Mouse (Mus musculus): ENCODE data around the gene Golph3. TPM values are rescaled to one million over a fixed set of nuclear protein-coding genes. Genes with fewer than 3 reads are reported as not detected.
A peak's percentile ranks its signal among the peaks of the same experiment; 100 is the strongest.

Golph3 gene
- 114 and 118 TPM in 2 replicates for polyA plus RNA-seq (2011; ENCODE audit: insufficient read length, low read depth, missing spikeins)

DNA sequence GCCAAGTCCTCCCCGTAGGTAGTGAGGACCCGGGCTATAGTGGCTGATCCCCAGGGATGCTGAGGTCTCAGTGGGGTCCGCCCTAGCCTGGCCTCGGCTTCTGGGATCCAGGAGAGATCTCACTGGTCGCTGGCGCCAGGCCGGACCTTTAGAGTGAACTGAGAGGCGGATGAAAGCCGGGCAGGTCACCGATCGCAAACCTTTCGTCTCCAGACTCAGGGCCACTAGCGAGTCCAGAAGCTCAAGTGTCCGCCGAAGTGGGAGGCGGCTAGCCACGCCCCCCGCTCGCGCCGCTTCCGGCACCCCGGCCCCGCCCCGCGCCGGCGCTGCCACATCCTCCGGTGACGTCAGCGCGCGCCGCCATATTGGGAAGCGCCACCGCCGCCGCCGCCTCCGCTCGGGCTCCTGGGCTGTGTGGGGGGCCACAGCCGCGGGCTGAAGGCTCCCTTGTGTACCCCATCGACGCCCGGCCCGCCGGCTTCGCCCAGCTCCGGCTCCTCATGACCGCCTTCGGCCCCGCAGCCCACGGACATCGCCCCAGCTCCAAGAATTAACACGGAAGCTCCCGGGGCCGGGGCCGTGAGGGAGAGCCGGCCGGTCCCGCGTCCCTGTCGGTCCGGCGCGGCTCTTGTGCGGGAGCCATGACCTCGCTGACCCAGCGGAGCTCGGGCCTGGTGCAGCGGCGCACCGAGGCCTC lies at the start of gene Golph3:
Gene Golph3 (plus strand): TSS at position 360 of the 697 bp plus-strand sequence.
- peak within 1 kb of the TSS; percentile 71 for H3K27ac ChIP-seq (ENCODE audit: insufficient read depth, low read length)
- H3K4me1 ChIP-seq (ENCODE audit: control insufficient read depth, insufficient read depth, low read length) = peaks cover 5% of the 10 kb centered on the region; the same call in 1 of the 2 replicates
- peak within 1 kb of the TSS; percentile 100 for H3K4me3 ChIP-seq (ENCODE audit: insufficient read depth, low read length)
- TF ChIP-seq CTCF (IDR thresholded peaks at IDR 0.05; ENCODE audit: borderline replicate concordance, insufficient read depth, low read length) (no peak), POLR2A (IDR thresholded peaks at IDR 0.05; ENCODE audit: low read depth, low read length) (peak; percentile 94)

DNA sequence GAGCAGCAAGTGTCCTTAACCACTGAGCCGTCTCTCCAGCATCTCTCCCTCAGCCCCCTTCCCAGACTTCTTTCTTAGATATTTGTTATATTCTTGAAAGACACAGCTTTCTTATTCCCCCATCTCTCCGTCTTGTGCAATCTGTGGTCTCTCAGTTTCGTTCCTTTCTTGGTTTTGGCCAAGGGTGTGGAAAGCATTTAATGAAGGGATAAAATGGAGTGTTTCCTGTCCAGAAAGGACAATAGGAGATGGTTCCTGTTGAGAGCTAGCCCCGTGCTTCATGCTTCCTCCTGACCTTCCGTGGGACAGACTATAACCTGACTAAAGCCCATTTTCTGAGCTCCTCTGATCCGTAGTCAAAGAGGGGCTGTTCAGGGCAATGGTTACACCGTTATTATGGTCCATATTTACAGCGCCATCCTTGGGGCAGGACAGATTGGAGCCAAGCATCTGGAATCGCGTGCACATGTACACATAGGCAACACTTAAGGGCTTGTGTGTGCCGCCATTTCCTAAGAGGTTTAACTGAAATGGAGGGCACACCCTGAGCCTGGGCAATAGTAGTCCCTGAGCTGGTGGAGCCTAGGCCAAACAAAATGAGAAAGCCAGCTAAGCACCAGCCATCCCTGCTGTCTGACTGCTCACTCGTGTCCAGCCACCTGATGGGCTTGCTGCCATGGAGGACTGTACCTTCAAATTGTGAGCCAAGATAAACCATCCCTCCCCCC lies 47.8 kb upstream of the Golph3 start:
- H3K4me1 ChIP-seq (ENCODE audit: control insufficient read depth, insufficient read depth, low read length) = no peaks in the 10 kb centered on the region
- no peak for TF ChIP-seq CTCF (IDR thresholded peaks at IDR 0.05; ENCODE audit: borderline replicate concordance, insufficient read depth, low read length)
- no peak for TF ChIP-seq POLR2A (IDR thresholded peaks at IDR 0.05; ENCODE audit: low read depth, low read length)
- no peak overlapping the region for H3K4me3 ChIP-seq (ENCODE audit: insufficient read depth, low read length)
- H3K27ac ChIP-seq (ENCODE audit: insufficient read depth, low read length) = no peak overlapping the region

DNA sequence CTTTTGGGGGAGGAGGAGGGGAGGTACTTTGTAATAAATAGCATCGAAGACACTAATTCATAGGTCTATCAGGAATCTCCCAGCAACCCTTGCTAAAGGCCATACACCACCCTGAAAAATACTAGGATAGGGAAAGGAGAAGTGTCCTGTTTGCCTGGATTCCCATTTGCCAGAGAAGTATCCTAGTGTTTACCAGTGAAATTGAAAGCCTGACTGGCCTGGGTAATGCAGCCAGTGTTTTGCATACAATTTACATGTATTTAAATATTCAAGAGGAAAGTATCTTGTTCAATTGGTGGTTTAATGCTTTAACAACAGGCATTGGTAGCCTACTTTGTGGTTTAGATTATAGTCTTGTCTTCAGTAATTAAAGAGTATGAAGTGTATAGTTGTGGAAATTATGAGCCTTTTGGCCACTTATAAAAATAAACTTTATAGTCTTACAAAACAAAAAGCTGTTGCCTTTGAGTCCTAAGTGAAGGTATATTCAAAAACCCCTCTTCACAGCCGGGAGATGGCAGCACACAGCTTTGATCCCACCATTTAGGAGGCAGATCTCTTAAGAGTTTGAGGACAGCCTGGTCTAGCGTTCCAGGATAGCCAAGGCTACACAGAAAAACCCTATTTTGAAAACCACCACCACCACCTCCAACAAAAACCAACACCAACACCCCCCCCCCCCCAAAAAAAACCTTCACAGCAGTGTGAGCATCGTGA lies 47.0 kb upstream of the Golph3 start:
- Histone ChIP-seq H3K27ac (ENCODE audit: insufficient read depth, low read length) (no peak overlapping the region), H3K4me3 (ENCODE audit: insufficient read depth, low read length) (no peak overlapping the region), H3K4me1 (ENCODE audit: control insufficient read depth, insufficient read depth, low read length) (no peaks in the 10 kb centered on the region)
- TF ChIP-seq POLR2A (IDR thresholded peaks at IDR 0.05; ENCODE audit: low read depth, low read length) (no peak), CTCF (IDR thresholded peaks at IDR 0.05; ENCODE audit: borderline replicate concordance, insufficient read depth, low read length) (no peak)

DNA sequence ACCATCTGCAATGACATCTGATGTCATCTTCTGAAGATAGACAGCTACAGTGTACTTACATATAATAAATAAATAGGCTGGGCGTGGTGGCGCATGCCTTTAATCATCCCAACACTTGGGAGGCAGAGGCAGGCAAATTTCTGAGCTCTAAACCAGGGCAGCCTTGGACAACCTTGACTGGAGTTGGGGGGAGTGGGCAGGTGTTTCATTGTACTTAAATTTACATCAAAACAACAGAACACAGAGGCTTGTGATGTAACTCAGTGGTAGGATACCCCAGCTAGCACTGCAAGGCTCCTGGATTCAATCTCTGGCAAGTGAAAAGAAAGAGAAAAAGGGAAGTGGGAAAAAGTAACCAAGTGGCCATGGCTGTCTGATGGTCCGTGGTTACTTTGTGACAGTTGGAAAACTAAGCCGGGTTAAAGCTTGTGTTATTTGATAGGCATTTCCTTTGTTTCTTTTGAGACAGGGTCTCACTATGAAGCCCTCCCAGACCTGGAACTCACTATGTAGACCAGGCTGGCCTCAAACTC lies 46.1 kb upstream of the Golph3 start:
- TF ChIP-seq CTCF (IDR thresholded peaks at IDR 0.05; ENCODE audit: borderline replicate concordance, insufficient read depth, low read length) (no peak), POLR2A (IDR thresholded peaks at IDR 0.05; ENCODE audit: low read depth, low read length) (no peak)
- Histone ChIP-seq H3K4me3 (ENCODE audit: insufficient read depth, low read length) (no peak overlapping the region), H3K27ac (ENCODE audit: insufficient read depth, low read length) (no peak overlapping the region), H3K4me1 (ENCODE audit: control insufficient read depth, insufficient read depth, low read length) (no peaks in the 10 kb centered on the region)

DNA sequence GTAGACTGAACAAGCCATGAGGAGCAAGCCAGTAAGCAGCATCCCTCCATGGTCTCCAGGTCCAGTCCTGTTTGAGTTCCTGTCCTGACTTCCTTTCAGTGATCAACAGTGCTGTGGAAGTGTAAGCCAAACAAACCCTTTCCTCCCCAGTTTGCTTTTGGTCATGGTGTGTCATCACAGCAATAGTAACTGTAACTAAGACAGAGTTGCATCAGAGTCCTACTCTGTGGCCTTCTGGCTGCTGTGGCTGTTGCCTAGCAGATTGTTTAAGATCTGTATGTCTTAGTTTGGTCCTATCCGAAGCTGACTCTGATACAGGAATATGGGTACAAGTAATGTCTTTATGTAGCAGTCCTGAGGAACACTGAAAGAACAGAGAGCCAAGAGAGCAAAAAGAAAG lies 41.4 kb upstream of the Golph3 start:
- TF ChIP-seq POLR2A (IDR thresholded peaks at IDR 0.05; ENCODE audit: low read depth, low read length) (no peak), CTCF (IDR thresholded peaks at IDR 0.05; ENCODE audit: borderline replicate concordance, insufficient read depth, low read length) (no peak)
- no peaks in the 10 kb centered on the region for H3K4me1 ChIP-seq (ENCODE audit: control insufficient read depth, insufficient read depth, low read length)
- H3K27ac ChIP-seq (ENCODE audit: insufficient read depth, low read length) = no peak overlapping the region

DNA sequence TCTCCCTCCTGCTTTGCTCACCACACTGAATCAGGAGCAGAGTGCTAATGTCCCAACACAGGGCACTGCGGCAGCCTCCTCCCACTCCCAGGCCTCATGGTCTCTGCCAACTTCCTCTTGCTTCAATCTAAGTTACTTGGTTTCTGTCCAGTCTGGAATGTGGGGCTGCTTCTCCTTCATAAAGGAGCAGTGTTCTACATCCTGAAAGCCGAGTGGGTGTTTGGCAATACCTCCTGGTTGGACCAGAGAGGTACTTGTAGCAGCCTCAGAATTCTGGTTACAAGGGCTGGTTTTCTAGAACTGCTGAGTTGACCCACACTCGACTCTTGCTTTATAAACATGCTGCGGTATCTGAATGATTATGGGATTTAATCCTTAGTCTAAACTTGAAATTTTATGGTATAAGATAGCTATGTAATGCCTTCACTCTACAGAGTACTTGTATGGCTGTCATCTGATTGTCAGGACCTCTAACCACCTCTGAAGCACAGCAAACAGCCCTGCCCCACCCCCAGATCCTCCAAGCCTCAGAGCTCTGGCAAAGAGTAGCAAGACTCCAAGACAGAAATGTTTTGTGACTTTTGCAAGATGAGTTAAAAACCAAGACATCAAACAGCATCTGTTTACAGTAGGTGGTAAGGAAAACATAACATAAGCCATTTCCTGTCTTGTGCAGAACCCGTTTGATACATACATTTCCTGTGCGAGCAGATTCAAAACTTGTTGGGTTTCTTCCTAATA lies 36.3 kb upstream of the Golph3 start:
- H3K4me3 ChIP-seq (ENCODE audit: insufficient read depth, low read length) = no peak overlapping the region
- H3K27ac ChIP-seq (ENCODE audit: insufficient read depth, low read length) = no peak overlapping the region
- TF ChIP-seq CTCF (IDR thresholded peaks at IDR 0.05; ENCODE audit: borderline replicate concordance, insufficient read depth, low read length) (no peak), POLR2A (IDR thresholded peaks at IDR 0.05; ENCODE audit: low read depth, low read length) (no peak)
- no peaks in the 10 kb centered on the region for H3K4me1 ChIP-seq (ENCODE audit: control insufficient read depth, insufficient read depth, low read length)

More for the DNA sequence above, 41.4 kb upstream of the Golph3 start:
- H3K4me3 ChIP-seq (ENCODE audit: insufficient read depth, low read length) = no peak overlapping the region

DNA sequence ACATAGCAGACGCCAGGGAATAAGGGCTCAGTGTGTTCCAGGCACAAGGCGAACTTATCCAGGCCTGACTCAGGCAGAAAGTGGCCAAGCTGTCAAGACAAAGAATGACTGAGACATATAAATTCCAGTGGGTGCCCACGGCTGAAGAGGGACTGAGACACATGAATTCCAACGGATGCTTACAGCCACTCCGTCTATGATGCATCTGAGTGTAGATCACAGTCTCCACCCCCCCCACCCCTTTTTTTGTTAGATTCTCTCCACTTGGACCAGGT lies 35.8 kb upstream of the Golph3 start:
- TF ChIP-seq CTCF (IDR thresholded peaks at IDR 0.05; ENCODE audit: borderline replicate concordance, insufficient read depth, low read length) = no peak
- TF ChIP-seq POLR2A (IDR thresholded peaks at IDR 0.05; ENCODE audit: low read depth, low read length) = no peak
- Histone ChIP-seq H3K4me1 (ENCODE audit: control insufficient read depth, insufficient read depth, low read length) (no peaks in the 10 kb centered on the region), H3K27ac (ENCODE audit: insufficient read depth, low read length) (no peak overlapping the region)

DNA sequence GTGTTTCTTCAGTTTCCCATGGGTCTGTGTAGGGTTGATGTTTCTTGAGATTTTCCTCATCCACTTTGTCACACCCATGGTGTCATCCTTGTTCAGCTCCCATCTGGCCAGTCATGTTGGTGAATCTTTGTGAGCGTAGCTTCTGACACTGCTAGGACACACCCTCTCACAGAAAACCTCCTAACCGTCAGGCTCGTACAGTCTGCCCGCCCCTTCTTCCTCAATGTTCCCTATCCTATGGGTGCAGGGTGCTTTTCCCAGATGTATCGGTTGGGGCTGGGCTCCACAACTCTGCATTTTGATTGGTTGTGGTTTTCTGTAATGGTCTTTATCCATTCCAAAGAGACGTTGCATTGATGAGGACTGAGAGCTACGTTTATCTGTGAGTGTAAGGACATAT lies 30.9 kb upstream of the Golph3 start:
- no peak overlapping the region for H3K4me3 ChIP-seq (ENCODE audit: insufficient read depth, low read length)
- H3K27ac ChIP-seq (ENCODE audit: insufficient read depth, low read length) = no peak overlapping the region
- no peak for TF ChIP-seq POLR2A (IDR thresholded peaks at IDR 0.05; ENCODE audit: low read depth, low read length)
- TF ChIP-seq CTCF (IDR thresholded peaks at IDR 0.05; ENCODE audit: borderline replicate concordance, insufficient read depth, low read length) = no peak

More for the DNA sequence above, 35.8 kb upstream of the Golph3 start:
- H3K4me3 ChIP-seq (ENCODE audit: insufficient read depth, low read length) = no peak overlapping the region

DNA sequence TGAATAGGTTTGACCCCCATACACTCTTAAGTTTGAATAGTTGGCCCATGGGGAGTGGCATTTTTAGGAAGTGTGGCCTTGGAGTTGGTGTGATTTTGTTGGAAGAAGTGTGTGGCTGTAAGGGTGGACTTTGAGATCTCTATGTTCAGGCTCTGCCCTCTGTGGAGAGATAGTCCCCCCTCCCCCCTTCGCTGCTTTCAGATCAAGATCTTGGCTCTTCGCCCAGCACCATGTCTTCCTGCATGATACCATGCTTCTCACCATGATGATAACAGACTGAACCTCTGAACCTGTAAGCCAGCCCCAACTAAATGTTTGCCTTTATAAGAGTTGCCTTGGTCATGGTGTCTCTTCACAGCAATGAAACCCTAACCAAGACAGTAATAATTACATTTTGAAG lies 29.5 kb upstream of the Golph3 start:
- no peak overlapping the region for H3K27ac ChIP-seq (ENCODE audit: insufficient read depth, low read length)
- H3K4me3 ChIP-seq (ENCODE audit: insufficient read depth, low read length) = no peak overlapping the region
- no peaks in the 10 kb centered on the region for H3K4me1 ChIP-seq (ENCODE audit: control insufficient read depth, insufficient read depth, low read length)
- no peak for TF ChIP-seq POLR2A (IDR thresholded peaks at IDR 0.05; ENCODE audit: low read depth, low read length)

More for the DNA sequence above, 30.9 kb upstream of the Golph3 start:
- H3K4me1 ChIP-seq (ENCODE audit: control insufficient read depth, insufficient read depth, low read length) = no peaks in the 10 kb centered on the region
